8 mouse cellular contexts compared by ENCODE assay signal in the genomic region with DNA sequence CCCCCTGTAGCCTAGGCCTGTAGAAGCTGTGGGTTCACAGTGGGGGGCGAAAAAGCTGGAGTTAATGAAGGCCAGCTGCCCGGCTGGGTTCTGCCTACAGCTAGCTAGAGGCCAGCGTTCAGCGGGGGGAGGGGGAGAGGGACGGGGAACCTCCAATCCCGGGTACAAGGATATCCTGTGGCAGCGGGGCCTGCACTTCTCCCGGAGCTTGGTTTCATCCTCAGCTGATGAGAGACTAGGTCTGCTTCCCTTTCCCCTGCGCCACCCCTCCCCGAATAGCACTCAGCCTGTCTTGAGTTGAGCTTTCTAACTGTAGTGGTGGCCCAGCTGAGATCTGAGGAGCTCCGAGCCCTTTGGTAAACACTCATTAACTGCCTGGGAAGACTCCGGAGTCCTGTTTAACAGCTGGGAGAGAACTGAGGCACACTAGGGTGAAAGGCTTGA. TPM values are rescaled to one million over a fixed set of nuclear protein-coding genes. Genes with fewer than 3 reads are reported as not detected.
DNase-seq lines count a peak whose midpoint lies in the region; ATAC-seq lines count a peak whose summit lies in the region.

No protein-coding gene starts in this region.

- intact Hi-C loops in left cerebral cortex, postnatal 14 days (cut with DNase I) = loop anchor here (2.0 kb wide), 1 partner anchor 45 kb away; no protein-coding TSS in a partner anchor

- peak overlapping the region; percentile 35 for H3K4me2 ChIP-seq in embryonic facial prominence, embryonic 12.5 days (replicated peaks)
- peak overlapping the region; percentile 30 for H3K4me2 ChIP-seq in intestine, embryonic 14.5 days (ENCODE audit: low read length)
- H3K4me2 ChIP-seq in midbrain, embryonic 11.5 days = peak overlapping the region; percentile 19

- H3K27me3 ChIP-seq in embryonic facial prominence, embryonic 12.5 days = no peaks in the 10 kb centered on the region
- H3K27me3 ChIP-seq in intestine, embryonic 14.5 days (replicated peaks; ENCODE audit: control insufficient read depth, insufficient read depth, low read length) = no peaks in the 10 kb centered on the region
- H3K27me3 ChIP-seq in midbrain, embryonic 11.5 days (ENCODE audit: control insufficient read depth, insufficient read depth, low read length) = no peaks in the 10 kb centered on the region

- no peak overlapping the region for H3K9ac ChIP-seq in embryonic facial prominence, embryonic 12.5 days
- no peak overlapping the region for H3K9ac ChIP-seq in intestine, embryonic 14.5 days (ENCODE audit: low read length)
- H3K9ac ChIP-seq in midbrain, embryonic 11.5 days (ENCODE audit: low read length) = peak overlapping the region; percentile 33; the same call in 1 of the 2 replicates

- H3K4me3 ChIP-seq in embryonic facial prominence, embryonic 12.5 days = no peak overlapping the region
- H3K4me3 ChIP-seq in intestine, embryonic 14.5 days (ENCODE audit: low read depth, low read length) = no peak overlapping the region
- H3K4me3 ChIP-seq in midbrain, embryonic 11.5 days (ENCODE audit: low read depth, low read length) = no peak overlapping the region

- peak; percentile 49 for DNase-seq in ovary, postnatal 36 days (ENCODE audit: low spot score)
- DNase-seq in ovary, postnatal 10 days (ENCODE audit: low spot score) = no peak
- peak; percentile 79 for DNase-seq in intestine, embryonic 14.5 days (ENCODE audit: low spot score)
- peak; percentile 96 for DNase-seq in midbrain, embryonic 11.5 days (ENCODE audit: low spot score, missing footprints)
- no peak for DNase-seq in frontal cortex, adult 2 months (ENCODE audit: extremely low spot score in 1 of 2, low spot score in 1 of 2)
- DNase-seq in layer of hippocampus, postnatal 36 days = no peak
- no peak for DNase-seq in left cerebral cortex, postnatal 14 days (ENCODE audit: low spot score in 2 of 2)

- H3K9me3 ChIP-seq in embryonic facial prominence, embryonic 12.5 days = no peaks in the 10 kb centered on the region
- no peaks in the 10 kb centered on the region for H3K9me3 ChIP-seq in intestine, embryonic 14.5 days (ENCODE audit: control insufficient read depth, low read length)
- no peaks in the 10 kb centered on the region for H3K9me3 ChIP-seq in midbrain, embryonic 11.5 days (ENCODE audit: control insufficient read depth, low read length)

- H3K4me1 ChIP-seq in embryonic facial prominence, embryonic 12.5 days = peaks cover 89% of the 10 kb centered on the region
- H3K4me1 ChIP-seq in intestine, embryonic 14.5 days (replicated peaks; ENCODE audit: control insufficient read depth, insufficient read depth, low read length) = peaks cover 81% of the 10 kb centered on the region
- peaks cover 54% of the 10 kb centered on the region for H3K4me1 ChIP-seq in midbrain, embryonic 11.5 days (ENCODE audit: control insufficient read depth, insufficient read depth, low read length)

- peak; percentile 45 for ATAC-seq in embryonic facial prominence, embryonic 12.5 days (ENCODE audit: insufficient number of reproducible peaks, insufficient read depth, low FRiP score, low TSS enrichment)
- ATAC-seq in intestine, embryonic 14.5 days (replicated peaks; ENCODE audit: low FRiP score, low TSS enrichment, low read depth) = no peak
- ATAC-seq in midbrain, embryonic 11.5 days (ENCODE audit: low FRiP score) = peak; percentile 71

- H3K27ac ChIP-seq in embryonic facial prominence, embryonic 12.5 days = peak overlapping the region; percentile 95
- peak overlapping the region; percentile 88 for H3K27ac ChIP-seq in intestine, embryonic 14.5 days (ENCODE audit: low read depth)
- H3K27ac ChIP-seq in midbrain, embryonic 11.5 days (ENCODE audit: low read depth, low read length) = peak overlapping the region; percentile 73

- WGBS in embryonic facial prominence, embryonic 12.5 days = 3% methylated on average over 12 of the region's 12 CpGs
- WGBS in intestine, embryonic 14.5 days = 8% methylated on average over 12 of the region's 12 CpGs
- WGBS in midbrain, embryonic 11.5 days = 3% methylated on average over 11 of the region's 12 CpGs

- H3K36me3 ChIP-seq in embryonic facial prominence, embryonic 12.5 days = peaks cover 5% of the 10 kb centered on the region
- peaks cover 4% of the 10 kb centered on the region; the same call in 1 of the 2 replicates for H3K36me3 ChIP-seq in intestine, embryonic 14.5 days (ENCODE audit: control insufficient read depth, insufficient read depth, low read length)
- H3K36me3 ChIP-seq in midbrain, embryonic 11.5 days (ENCODE audit: control insufficient read depth, insufficient read depth, low read length) = peaks cover under 1% of the 10 kb centered on the region; the same call in 1 of the 2 replicates

RNA-seq across cellular contexts. Expression of a gene that starts 1.7 kb away (rescaled TPM):
- 48.8 and 49.2 TPM in 2 replicates for polyA plus RNA-seq in embryonic facial prominence, embryonic 12.5 days (2016; fragmentation: Nextera tagmentation; extraction: Ambion mirVana)
- polyA plus RNA-seq in intestine, embryonic 14.5 days (2014; fragmentation: Nextera tagmentation; extraction: Ambion mirVana) = 42.4 and 43.6 TPM in 2 replicates
- 13.2 and 14.8 TPM in 2 replicates for polyA plus RNA-seq in midbrain, embryonic 11.5 days (2014; fragmentation: Nextera tagmentation; extraction: Ambion mirVana)
- polyA plus RNA-seq in frontal cortex, adult 2 months (2012; rRNA removed) = 6.4 and 7.9 TPM in 2 replicates
- total RNA-seq in layer of hippocampus, postnatal 36 days (2021) = 10 to 100 TPM; 18.5 to 18.7 TPM
- 10 to 100 TPM; 14.6 to 15.1 TPM for total RNA-seq in left cerebral cortex, postnatal 14 days (2021)

RNA-seq across cellular contexts. Expression of a gene that starts 18.3 kb away (rescaled TPM):
- polyA plus RNA-seq in embryonic facial prominence, embryonic 12.5 days (2016; fragmentation: Nextera tagmentation; extraction: Ambion mirVana) = 33.1 and 34.7 TPM in 2 replicates
- 32.5 and 32.9 TPM in 2 replicates for polyA plus RNA-seq in intestine, embryonic 14.5 days (2014; fragmentation: Nextera tagmentation; extraction: Ambion mirVana)
- 44.3 and 45.0 TPM in 2 replicates for polyA plus RNA-seq in midbrain, embryonic 11.5 days (2014; fragmentation: Nextera tagmentation; extraction: Ambion mirVana)
- 0.62 and 0.67 TPM in 2 replicates for polyA plus RNA-seq in frontal cortex, adult 2 months (2012; rRNA removed)
- total RNA-seq in layer of hippocampus, postnatal 36 days (2021) = under 1 TPM; 0.50 to 0.88 TPM
- under 1 TPM; 0.47 to 0.57 TPM for total RNA-seq in left cerebral cortex, postnatal 14 days (2021)

RNA-seq across cellular contexts. Expression of a gene that starts 56.9 kb away (rescaled TPM):
- 0.73 and 1.4 TPM in 2 replicates for polyA plus RNA-seq in embryonic facial prominence, embryonic 12.5 days (2016; fragmentation: Nextera tagmentation; extraction: Ambion mirVana)
- polyA plus RNA-seq in intestine, embryonic 14.5 days (2014; fragmentation: Nextera tagmentation; extraction: Ambion mirVana) = 0.22 TPM in 1 of 2 replicates, not detected in the other
- polyA plus RNA-seq in midbrain, embryonic 11.5 days (2014; fragmentation: Nextera tagmentation; extraction: Ambion mirVana) = not detected in 2 replicates
- 2.9 and 3.3 TPM in 2 replicates for polyA plus RNA-seq in frontal cortex, adult 2 months (2012; rRNA removed)
- 1 to 10 TPM in 1 of 2 experiments, under 1 TPM in 1; 0.96 to 1.1 TPM for total RNA-seq in layer of hippocampus, postnatal 36 days (2021)
- 1 to 10 TPM; 2.8 to 3.1 TPM for total RNA-seq in left cerebral cortex, postnatal 14 days (2021)

Comparison
In these comparisons a context has a peak if more than half of its experiments do, and no peak if none do; other contexts are left out.
1. DNase-seq: peak in ovary, postnatal 36 days (single experiment), intestine, embryonic 14.5 days (single experiment) and midbrain, embryonic 11.5 days (single experiment); none in ovary, postnatal 10 days (single experiment), frontal cortex, adult 2 months (0 of 2), layer of hippocampus, postnatal 36 days (0 of 2) and left cerebral cortex, postnatal 14 days (0 of 2).
2. RNA of a gene that starts 18.3 kb away (polyA plus RNA-seq): 44.3 to 45.0 TPM in midbrain, embryonic 11.5 days, 33.1 to 34.7 TPM in embryonic facial prominence, embryonic 12.5 days and 32.5 to 32.9 TPM in intestine, embryonic 14.5 days; 0.62 to 0.67 TPM in frontal cortex, adult 2 months; every median in the first group is over 10 times any median in the second.
3. Peak in every context shown above with its lines, with median percentiles within 50 percentile points of each other: H3K27ac ChIP-seq and H3K4me2 ChIP-seq.